Mouse (Mus musculus) brown adipose tissue, adult 24 weeks (tissue): ENCODE measurements at regions not wholly inside any gene's neighbourhood (a gene's known extent, or its start where the extent isn't known, plus 50 kb on each side); places are given as distances from the start of the nearest gene placed in this dataset.

Experiments
- H3K27ac ChIP-seq: fragments of 200-500 bp; replicated peaks from 2 replicates; pipeline ENCODE4 v1.5.1; 2012; ENCODE audit warnings: low read depth, mild to moderate bottlenecking, low read length
- H3K4me1 ChIP-seq: fragments of 200-500 bp; 2 replicates; pipeline ENCODE4 v1.6.1; 2012; ENCODE audit warnings: low read length, mixed read lengths; ENCODE audit not compliant: control insufficient read depth, insufficient read depth, insufficient read length
- H3K4me3 ChIP-seq: fragments of 200-500 bp; 2 replicates; pipeline ENCODE4 v1.5.1; 2012; ENCODE audit warnings: low read depth, mild to moderate bottlenecking, low read length, moderate library complexity; ENCODE audit not compliant: insufficient read depth

DNA sequence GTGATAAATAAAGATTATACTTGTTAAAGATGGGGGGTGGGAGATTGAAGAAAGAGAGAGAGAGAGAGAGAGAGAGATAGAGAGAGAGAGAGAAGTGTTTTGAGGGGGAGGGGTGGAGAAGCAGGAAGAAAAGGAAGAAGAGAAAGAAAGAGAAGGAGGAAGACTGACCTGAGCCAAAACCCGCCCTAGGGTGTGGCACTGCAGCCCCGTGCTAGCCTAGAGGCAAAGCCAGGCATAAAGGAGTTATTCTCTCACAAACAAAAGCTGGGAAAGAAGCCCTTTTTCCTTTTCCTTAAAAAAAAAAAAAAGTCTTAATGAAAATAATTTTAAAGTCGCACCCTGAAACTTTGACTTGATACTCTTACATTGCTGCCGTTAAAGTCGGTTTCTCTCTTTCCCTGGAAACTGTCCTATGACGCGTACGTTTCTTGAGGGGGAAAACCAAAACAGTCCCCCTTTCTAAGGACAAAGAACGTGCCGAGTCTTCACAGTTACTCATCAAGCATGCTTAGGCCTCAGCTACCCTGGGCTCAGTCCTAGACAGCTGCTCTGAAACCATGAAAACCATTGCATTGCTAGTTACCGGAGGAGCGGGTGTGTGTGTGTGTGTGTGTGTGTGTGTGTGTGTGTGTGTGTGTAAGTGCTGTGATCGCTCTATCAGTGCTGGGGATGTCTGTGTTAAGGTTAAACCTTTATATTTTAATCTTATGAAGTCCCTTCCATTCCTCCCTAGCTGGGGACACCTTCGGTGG lies 53.6 kb upstream of the Klf3 start:
- no peak overlapping the region for H3K4me3 ChIP-seq

DNA sequence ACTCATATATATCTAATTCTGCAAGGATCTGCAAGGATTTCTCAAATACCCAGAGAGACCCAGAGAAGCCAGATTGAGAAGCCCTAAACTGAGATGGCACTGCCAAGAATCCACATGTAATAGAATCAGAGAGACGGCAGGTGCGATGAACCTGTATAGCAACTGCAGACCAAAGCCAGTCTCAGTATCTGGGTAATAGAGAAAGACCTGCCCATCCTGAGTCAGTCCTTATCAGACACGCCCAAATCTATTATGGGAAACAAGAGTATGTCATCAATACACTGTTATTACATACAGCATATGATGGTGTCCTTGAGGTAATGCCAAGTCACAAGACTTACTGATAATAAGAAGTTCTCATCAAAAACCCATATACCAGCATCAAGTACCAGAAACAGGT lies 52.8 kb upstream of the Klf3 start:
- Histone ChIP-seq H3K4me1 (no peaks in the 10 kb centered on the region), H3K4me3 (no peak overlapping the region), H3K27ac (no peak overlapping the region)

More for the DNA sequence above, 53.6 kb upstream of the Klf3 start:
- Histone ChIP-seq H3K4me1 (no peaks in the 10 kb centered on the region), H3K27ac (no peak overlapping the region)

DNA sequence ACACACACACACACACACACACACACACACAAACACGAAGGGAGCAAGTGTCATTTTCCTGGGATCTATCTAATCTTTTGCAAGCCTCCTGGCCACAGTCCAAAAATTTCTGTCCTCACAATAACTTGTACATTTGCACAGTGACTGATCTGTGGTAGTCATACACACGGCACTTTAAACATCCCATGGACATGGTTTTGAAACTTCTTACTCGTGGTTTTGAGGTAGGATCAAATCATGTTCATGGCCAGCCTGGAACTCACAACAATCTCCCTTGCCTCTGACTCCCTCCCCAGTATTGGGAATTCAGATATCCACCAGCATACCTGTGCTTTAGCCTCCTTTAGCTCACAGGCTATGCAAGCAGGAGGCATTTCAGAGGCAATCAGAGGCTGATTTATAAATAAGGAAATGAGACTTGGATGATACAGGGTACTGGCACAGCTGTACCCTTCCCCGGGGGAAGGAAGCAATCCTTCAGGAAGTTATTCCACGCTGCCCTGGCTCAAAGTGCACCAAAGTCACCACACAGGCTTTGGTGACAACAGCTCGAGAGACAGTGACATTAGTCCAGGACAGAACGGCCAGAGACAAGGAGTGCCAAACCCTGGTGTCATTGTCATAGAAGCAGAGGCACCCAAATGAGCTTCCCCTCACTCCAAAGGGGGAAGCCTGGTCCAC lies 52.1 kb upstream of the Klf3 start:
- no peak overlapping the region for H3K4me3 ChIP-seq
- H3K27ac ChIP-seq: no peak overlapping the region
- H3K4me1 ChIP-seq: no peaks in the 10 kb centered on the region

DNA sequence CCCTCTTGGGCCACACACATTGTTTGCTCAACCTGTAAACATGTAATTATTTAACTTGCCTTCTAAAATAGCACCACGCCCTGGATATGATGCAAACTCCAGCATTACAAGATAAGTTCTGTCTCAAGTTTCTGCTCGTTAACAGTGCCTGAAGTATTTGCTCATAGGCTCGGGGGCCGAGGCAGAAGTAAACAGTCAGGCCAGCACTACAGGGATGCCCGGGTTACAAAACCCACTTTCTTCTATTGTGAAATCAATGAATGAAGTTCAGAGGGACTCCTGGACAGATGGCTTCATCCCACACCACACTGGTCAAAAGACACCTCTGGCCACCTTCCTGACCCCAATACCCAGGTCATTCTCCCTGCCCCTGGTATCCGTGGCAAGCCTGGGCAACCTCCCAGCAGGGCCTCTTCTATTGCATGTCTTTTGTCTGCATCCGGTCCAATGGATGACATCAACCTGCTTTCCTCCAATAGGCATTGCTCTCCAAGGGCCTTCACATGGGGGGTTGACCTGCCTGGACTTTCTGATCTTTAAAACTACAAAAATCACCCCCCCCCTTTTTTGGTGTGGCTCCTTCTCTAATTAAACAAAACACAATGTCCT lies 49.9 kb upstream of the Klf3 start:
- H3K4me1 ChIP-seq: no peaks in the 10 kb centered on the region
- no peak overlapping the region for H3K27ac ChIP-seq
- H3K4me3 ChIP-seq: no peak overlapping the region
